8 mouse cellular contexts compared by ENCODE assay signal in genomic region chr2:104444776-104445175, GRCm38 (mm10). TPM values are rescaled to one million over a fixed set of nuclear protein-coding genes. Genes with fewer than 3 reads are reported as not detected.
DNase-seq lines count a peak whose midpoint lies in the region; ATAC-seq lines count a peak whose summit lies in the region.

No protein-coding gene starts in this region.

- H3K9ac ChIP-seq in limb, embryonic 13.5 days, result no peak overlapping the region
- H3K9ac ChIP-seq in midbrain, embryonic 15.5 days, result no peak overlapping the region

- H3K27me3 ChIP-seq in limb, embryonic 13.5 days, result no peaks in the 10 kb centered on the region
- H3K27me3 ChIP-seq in midbrain, embryonic 15.5 days (replicated peaks), result no peaks in the 10 kb centered on the region

- H3K27ac ChIP-seq in limb, embryonic 13.5 days, result no peak overlapping the region
- H3K27ac ChIP-seq in midbrain, embryonic 15.5 days, result no peak overlapping the region

- peaks cover 14% of the 10 kb centered on the region for H3K36me3 ChIP-seq in limb, embryonic 13.5 days
- H3K36me3 ChIP-seq in midbrain, embryonic 15.5 days (replicated peaks), result 0 out of 2 replicates have a peak, but pooled peaks cover 7% of the 10 kb centered on the region

- ATAC-seq in limb, embryonic 13.5 days (ENCODE audit: low FRiP score, low read depth), result peak; percentile 66
- peak; percentile 82 for ATAC-seq in midbrain, embryonic 15.5 days (replicated peaks)

- H3K4me2 ChIP-seq in limb, embryonic 13.5 days (replicated peaks), result no peak overlapping the region
- H3K4me2 ChIP-seq in midbrain, embryonic 15.5 days, result no peak overlapping the region

- H3K9me3 ChIP-seq in limb, embryonic 13.5 days, result no peaks in the 10 kb centered on the region
- no peaks in the 10 kb centered on the region for H3K9me3 ChIP-seq in midbrain, embryonic 15.5 days

- peak; percentile 87 for DNase-seq in 416B (ENCODE audit: low read depth)
- peak; percentile 79 for DNase-seq in adrenal gland, adult 2 months
- DNase-seq in embryo, embryonic 11.5 days (ENCODE audit: low read depth, low spot score), result peak; percentile 43
- peak; percentile 92 for DNase-seq in heart, adult 11 months
- DNase-seq in kidney, adult 18-20 months, result peak; percentile 69
- DNase-seq in spleen, postnatal 36 days (ENCODE audit: low spot score in 2 of 2), result peak; percentile 42 to 54

- no peaks in the 10 kb centered on the region for H3K4me1 ChIP-seq in limb, embryonic 13.5 days
- H3K4me1 ChIP-seq in midbrain, embryonic 15.5 days, result no peaks in the 10 kb centered on the region

- 42% methylated on average over 2 of the region's 2 CpGs for WGBS in limb, embryonic 13.5 days
- WGBS in midbrain, embryonic 15.5 days, result 44% methylated on average over 2 of the region's 2 CpGs

- H3K4me3 ChIP-seq in limb, embryonic 13.5 days, result no peak overlapping the region
- H3K4me3 ChIP-seq in midbrain, embryonic 15.5 days, result no peak overlapping the region

RNA-seq across cellular contexts. Expression of gene D430041D05Rik, which starts 34.0 kb away (rescaled TPM):
- total RNA-seq in adrenal gland, adult 2 months (2021), result 10 to 100 TPM; 16.0 to 23.6 TPM
- polyA plus RNA-seq in adrenal gland, adult 2 months (2012; rRNA removed), result 8.5 and 11.9 TPM in 2 replicates
- 0.94 and 0.97 TPM in 2 replicates for polyA plus RNA-seq in limb, embryonic 13.5 days (2015; fragmentation: Nextera tagmentation; extraction: Ambion mirVana)
- polyA plus RNA-seq in midbrain, embryonic 15.5 days (2015; fragmentation: Nextera tagmentation; extraction: Ambion mirVana), result 10.6 and 11.4 TPM in 2 replicates

RNA-seq across cellular contexts. Expression of gene Hipk3, which starts 49.5 kb away (rescaled TPM):
- 100 to 1,000 TPM; 116 to 136 TPM for total RNA-seq in adrenal gland, adult 2 months (2021)
- polyA plus RNA-seq in adrenal gland, adult 2 months (2012; rRNA removed), result 28.8 and 30.6 TPM in 2 replicates
- 13.9 and 14.1 TPM in 2 replicates for polyA plus RNA-seq in limb, embryonic 13.5 days (2015; fragmentation: Nextera tagmentation; extraction: Ambion mirVana)
- polyA plus RNA-seq in midbrain, embryonic 15.5 days (2015; fragmentation: Nextera tagmentation; extraction: Ambion mirVana), result 7.6 and 8.0 TPM in 2 replicates
